Mouse (Mus musculus) lung, adult 2 months (tissue): ENCODE measurements around the gene Gm21992. TPM values are rescaled to one million over a fixed set of nuclear protein-coding genes. Genes with fewer than 3 reads are reported as not detected.

ENCODE experiments used
- DNase-seq: peaks from one replicate; pipeline ENCODE4 v3.0.0; 2022
- H3K4me1 ChIP-seq: fragments of 200-500 bp; 2 replicates; pipeline ENCODE4 v1.6.1; 2011; ENCODE audit warnings: low read length; ENCODE audit not compliant: control insufficient read depth, insufficient read depth
- H3K4me3 ChIP-seq: fragments of 200-500 bp; replicated peaks from 2 replicates; pipeline ENCODE3; 2011; ENCODE audit warnings: low read depth, mild to moderate bottlenecking, control low read depth, low read length; ENCODE audit errors: extremely low read depth
- CTCF ChIP-seq: fragments of 200-500 bp; IDR thresholded peaks from 2 replicates; pipeline ENCODE4 v1.5.1; 2011; ENCODE audit warnings: mild to moderate bottlenecking, low read length, control low read depth; ENCODE audit not compliant: insufficient read depth
- POLR2A ChIP-seq: fragments of 200-500 bp; IDR thresholded peaks from 2 replicates; pipeline ENCODE4 v1.6.1; 2011; ENCODE audit warnings: low read depth, mild to moderate bottlenecking, control low read depth, low read length, borderline replicate concordance; ENCODE audit errors: extremely low read depth
- WGBS: fragments of 180-500 bp; shearing (Covaris S2); methylation state at CpG from one replicate; pipeline ENCODE4 v1.1.7; 2018; 5-methylcytosine and 5-hydroxymethylcytosine counted together
- polyA plus RNA-seq: library from polyadenylated mRNA; depleted of rRNA; stranded (reverse); fragments of >200 nt; gene quantifications from 2 replicates; pipeline ENCODE4 v1.2.3, GENCODE M21; 2012

The Gm21992 gene
- polyA plus RNA-seq, 1 experiment = 13.5 TPM

- TF ChIP-seq POLR2A (no peak), CTCF (no peak)
- Histone ChIP-seq H3K4me3 (peak overlapping the region; percentile 87), H3K4me1 (no peaks in the 10 kb centered on the region; the same call in 1 of the 2 replicates)
- 5% methylated on average over 9 of the region's 9 CpGs for WGBS
- DNase-seq = no peak
Observed at GRCm38 (mm10) chr19:4756921-4757320, 54.5 kb downstream of the Gm21992 start.

GRCm38 (mm10) chr19:4756193-4756911, 55.1 kb downstream of the Gm21992 start, which contains the start of gene Rbm4b:
Gene Rbm4b, plus strand, starts transcription at chr19:4756497.
- DNase-seq = peak; percentile 95
- TF ChIP-seq POLR2A (peak; percentile 65; the same call in 1 of the 2 replicates), CTCF (no peak)
- Histone ChIP-seq H3K4me1 (no peaks in the 10 kb centered on the region; the same call in 1 of the 2 replicates), H3K4me3 (peak within 1 kb of the TSS; percentile 87)
- under 1% methylated on average over 65 of the region's 65 CpGs for WGBS

GRCm38 (mm10) chr19:4755565-4756192, 55.7 kb downstream of the Gm21992 start:
- peak; percentile 89 for DNase-seq
- WGBS = under 1% methylated on average over 10 of the region's 10 CpGs

GRCm38 (mm10) chr19:4749975-4750374, 61.4 kb downstream of the Gm21992 start:
- TF ChIP-seq POLR2A = no peak
- TF ChIP-seq CTCF = no peak
- no peak for DNase-seq

More at GRCm38 (mm10) chr19:4755565-4756192, 55.7 kb downstream of the Gm21992 start:
- Histone ChIP-seq H3K4me1 (no peaks in the 10 kb centered on the region; the same call in 1 of the 2 replicates), H3K4me3 (peak overlapping the region; percentile 78)
- peak; percentile 55; the same call in 1 of the 2 replicates for TF ChIP-seq POLR2A
- peak; percentile 98 for TF ChIP-seq CTCF

GRCm38 (mm10) chr19:4748493-4748892, 62.9 kb downstream of the Gm21992 start:
- H3K4me3 ChIP-seq = no peak overlapping the region
- TF ChIP-seq POLR2A (no peak), CTCF (no peak)
- DNase-seq = no peak
- 78% methylated on average over 10 of the region's 10 CpGs for WGBS
- no peaks in the 10 kb centered on the region for H3K4me1 ChIP-seq

More at GRCm38 (mm10) chr19:4749975-4750374, 61.4 kb downstream of the Gm21992 start:
- Histone ChIP-seq H3K4me1 (no peaks in the 10 kb centered on the region), H3K4me3 (no peak overlapping the region)
- WGBS = 86% methylated on average over 6 of the region's 6 CpGs

- WGBS = 89% methylated on average over 9 of the region's 9 CpGs
- TF ChIP-seq CTCF = no peak
- no peak for TF ChIP-seq POLR2A
- H3K4me3 ChIP-seq = no peak overlapping the region
- no peak for DNase-seq
- H3K4me1 ChIP-seq = no peaks in the 10 kb centered on the region
Observed at GRCm38 (mm10) chr19:4747631-4748312, 63.6 kb downstream of the Gm21992 start.

- WGBS = 66% methylated on average over 14 of the region's 14 CpGs
- TF ChIP-seq CTCF (no peak), POLR2A (no peak)
- no peak for DNase-seq
- Histone ChIP-seq H3K4me3 (no peak overlapping the region), H3K4me1 (no peaks in the 10 kb centered on the region)
Observed at GRCm38 (mm10) chr19:4746611-4747010, 64.8 kb downstream of the Gm21992 start.

GRCm38 (mm10) chr19:4745681-4746080, 65.7 kb downstream of the Gm21992 start:
- Histone ChIP-seq H3K4me1 (no peaks in the 10 kb centered on the region), H3K4me3 (no peak overlapping the region)
- 91% methylated on average over 10 of the region's 10 CpGs for WGBS
- no peak for TF ChIP-seq CTCF
- TF ChIP-seq POLR2A = no peak
- no peak for DNase-seq

GRCm38 (mm10) chr19:4745057-4745456, 66.4 kb downstream of the Gm21992 start:
- TF ChIP-seq POLR2A = no peak
- no peak for TF ChIP-seq CTCF
- H3K4me3 ChIP-seq = no peak overlapping the region
- DNase-seq = no peak
- no peaks in the 10 kb centered on the region for H3K4me1 ChIP-seq
- 50% methylated on average over 9 of the region's 9 CpGs for WGBS

GRCm38 (mm10) chr19:4744026-4744425, 67.4 kb downstream of the Gm21992 start:
- 75% methylated on average over 14 of the region's 14 CpGs for WGBS
- no peak for DNase-seq
- no peaks in the 10 kb centered on the region for H3K4me1 ChIP-seq
- no peak overlapping the region for H3K4me3 ChIP-seq
- TF ChIP-seq CTCF (no peak), POLR2A (no peak)
